Mouse (Mus musculus) frontal cortex, postnatal 36 days (tissue): ENCODE measurements around the gene Kcnk3.

Experiments
- DNase-seq, 2 experiments: peaks; one replicate each; pipeline ENCODE4 v3.0.0; 2022; ENCODE audit warnings: low spot score in 2 of 2

Gene Kcnk3

DNA sequence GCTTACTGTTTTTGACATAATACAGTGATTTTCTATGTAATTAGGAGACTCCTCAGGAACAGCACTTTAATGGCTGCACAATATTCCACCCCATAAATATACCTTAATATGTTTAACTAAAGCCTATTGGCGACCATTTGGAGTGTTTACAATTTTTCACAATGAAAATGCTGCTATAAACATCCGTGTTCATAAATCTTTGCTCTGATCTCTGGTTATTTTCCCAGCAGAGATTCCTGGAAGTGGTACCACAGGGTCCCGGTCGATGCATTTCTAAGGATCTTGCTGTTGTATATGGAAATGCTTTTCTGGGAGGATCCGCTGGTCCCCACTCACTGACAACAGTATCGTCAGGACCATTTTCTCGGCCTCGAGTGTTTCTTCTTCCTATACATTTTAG is 25.3 kb downstream of the Kcnk3 start:
- DNase-seq, result no peak

DNA sequence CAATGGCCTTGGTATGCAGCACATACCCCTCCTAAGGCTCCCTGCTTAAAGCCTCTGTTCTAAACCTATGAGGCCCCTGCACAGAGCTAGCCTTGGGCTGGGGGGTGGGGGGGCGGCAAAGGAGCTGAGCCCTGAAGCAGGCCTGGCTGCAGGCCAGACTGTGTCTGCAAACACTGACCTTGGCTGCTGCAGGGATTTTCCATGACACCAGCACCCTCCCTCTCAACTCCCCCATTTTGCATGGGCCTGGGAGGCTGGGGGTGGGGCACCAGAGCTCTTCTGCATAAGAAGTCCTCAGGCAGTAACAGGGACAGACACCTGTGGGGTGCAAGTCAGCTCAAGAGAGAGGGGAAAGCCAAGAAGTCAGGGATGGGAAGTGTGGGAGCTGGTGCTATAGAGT is 26.3 kb downstream of the Kcnk3 start:
- no peak for DNase-seq

DNA sequence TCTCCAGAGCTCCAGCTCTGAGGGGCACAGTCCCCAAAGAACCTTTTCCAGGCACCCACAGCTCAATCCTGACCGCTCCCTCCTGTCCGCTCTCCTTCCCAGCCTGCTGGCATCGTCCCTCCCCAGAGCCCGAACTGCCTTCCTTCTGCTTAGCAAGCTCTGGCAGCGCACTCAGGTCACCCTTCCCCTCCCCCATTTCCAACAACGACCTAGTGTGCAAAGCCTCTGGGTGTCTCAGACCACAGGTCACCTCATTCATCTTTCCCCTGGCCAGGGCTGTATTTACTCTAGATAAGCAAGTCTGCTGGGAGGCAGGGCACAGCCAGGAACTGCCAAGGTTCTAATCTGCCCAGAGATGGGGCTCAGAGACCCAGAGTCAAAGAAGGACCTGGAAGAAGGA is 27.4 kb downstream of the Kcnk3 start:
- DNase-seq, result no peak

DNA sequence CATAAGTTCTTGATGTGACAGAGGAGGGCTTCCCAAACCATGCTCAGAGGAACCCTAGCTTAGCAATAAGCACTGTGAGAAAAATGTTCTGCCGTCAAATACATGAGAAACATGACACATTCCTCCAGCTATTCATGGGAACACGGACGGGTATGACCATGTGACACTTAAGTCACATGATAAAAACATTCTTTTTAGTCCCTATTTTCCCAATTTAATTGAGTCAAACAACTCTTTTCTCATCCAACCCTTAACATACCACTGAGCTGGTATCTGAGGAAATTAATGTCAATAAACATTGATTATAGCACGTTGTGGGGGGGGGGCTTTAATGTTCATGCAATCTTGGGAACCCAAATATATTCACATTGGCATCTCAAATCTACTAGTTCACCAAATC is 27.8 kb downstream of the Kcnk3 start:
- no peak for DNase-seq

DNA sequence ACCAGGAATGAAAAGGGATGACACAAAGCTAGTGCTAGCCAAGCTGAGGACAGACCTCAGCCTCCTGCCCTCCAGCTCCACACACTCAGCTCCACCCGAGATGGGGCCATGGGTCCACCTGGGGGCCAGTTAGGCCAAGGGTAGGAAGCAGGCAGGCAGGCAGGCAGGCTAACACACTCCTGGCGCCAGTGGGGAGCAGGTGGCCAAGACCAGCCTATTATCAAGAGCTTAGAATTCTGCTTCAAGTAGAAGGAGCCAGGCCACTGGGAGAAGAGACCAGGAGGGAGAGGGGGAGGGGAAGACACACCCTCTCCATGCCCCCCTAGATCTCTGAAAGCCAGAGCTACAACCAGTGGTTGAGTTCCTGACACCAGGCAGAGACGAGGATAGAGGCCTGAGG is 28.7 kb downstream of the Kcnk3 start:
- no peak for DNase-seq

DNA sequence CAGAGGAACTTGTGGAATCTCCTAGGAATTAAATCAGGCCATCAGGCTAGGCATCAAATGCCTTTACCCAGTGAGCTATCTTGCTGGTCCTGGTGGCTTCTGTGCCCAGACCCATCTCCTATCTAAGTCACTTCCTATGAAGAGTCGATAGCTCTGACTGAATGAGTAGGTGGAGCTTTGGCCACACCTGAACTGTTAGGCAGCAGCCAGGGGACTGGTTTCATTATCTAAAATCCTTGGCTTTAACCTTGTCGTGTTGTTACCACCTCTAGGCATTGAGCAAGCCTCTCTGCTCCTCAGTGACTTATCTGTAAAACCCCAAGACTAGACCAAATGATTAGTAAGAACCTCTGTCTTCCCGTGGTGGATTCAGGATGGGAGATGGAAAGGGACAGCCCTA is 29.4 kb downstream of the Kcnk3 start:
- DNase-seq, result no peak

DNA sequence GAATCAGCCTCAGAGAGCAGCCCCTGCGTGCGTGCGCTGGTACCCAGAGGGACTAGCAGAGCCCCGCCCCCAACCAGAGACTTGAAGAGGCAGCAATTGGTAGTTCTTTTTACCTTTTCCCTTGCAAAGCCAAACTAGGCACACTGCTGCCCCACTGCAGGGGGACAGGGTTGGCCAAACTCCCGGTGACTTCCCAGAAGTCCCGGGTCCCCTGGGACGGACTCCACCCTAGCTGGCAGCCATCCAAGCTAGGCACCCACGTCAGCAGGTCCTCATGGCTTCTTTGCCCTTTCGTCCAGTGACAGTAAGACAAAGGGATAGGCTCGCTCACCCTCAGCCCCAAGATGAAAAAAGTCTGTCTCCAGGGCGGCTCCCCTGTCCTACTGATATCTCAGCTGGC is 29.9 kb downstream of the Kcnk3 start:
- no peak for DNase-seq

DNA sequence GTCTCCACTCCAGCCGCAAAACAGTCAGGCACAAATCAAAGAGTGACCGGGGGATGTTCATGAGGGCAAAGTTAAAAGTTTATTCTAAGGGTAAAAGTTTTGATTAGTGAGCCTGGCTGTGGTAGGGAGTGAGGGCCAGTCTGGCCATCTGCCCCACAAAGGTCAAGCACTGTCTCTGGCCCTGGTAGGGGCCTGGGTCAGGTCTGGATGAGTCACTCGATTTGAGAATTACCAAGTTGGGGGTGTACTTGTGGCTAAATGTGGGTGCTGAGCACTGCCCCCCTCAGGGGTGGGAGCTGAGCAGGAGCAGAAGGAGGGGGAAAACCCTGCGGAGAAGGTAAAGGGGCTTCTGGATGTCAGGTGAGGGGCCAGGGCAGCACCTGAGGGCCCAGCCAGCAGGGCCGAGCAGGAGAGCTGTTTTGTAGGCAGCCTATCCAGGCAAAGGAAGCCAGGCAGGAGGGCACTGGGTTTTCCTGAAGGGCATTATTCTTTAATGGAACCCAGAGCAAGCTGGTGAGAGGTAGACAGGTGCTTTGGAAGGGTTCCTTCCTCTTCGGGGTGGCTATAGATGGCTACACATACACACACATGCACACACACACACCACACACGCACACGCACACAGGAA is 30.5 kb downstream of the Kcnk3 start:
- DNase-seq, result no peak

DNA sequence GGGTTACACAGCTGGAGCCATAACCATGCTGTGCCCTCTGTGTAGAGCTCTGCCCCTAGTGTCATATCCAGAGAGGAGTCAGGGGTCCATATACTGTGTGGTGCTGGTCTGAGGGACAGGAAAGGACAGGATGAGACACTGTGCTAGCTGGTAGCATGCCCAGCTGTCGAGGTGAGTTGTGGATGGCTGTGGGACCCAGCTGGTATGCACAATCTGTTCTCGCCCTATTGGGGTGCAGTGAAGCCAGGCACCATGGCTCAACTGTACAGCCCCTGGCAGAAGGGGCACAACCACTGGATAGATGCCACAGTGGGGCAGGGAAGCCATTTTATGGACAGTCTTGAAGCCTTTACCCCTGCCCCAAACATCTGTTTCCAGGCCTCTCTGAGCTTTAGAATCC is 31.2 kb downstream of the Kcnk3 start:
- DNase-seq, result no peak

DNA sequence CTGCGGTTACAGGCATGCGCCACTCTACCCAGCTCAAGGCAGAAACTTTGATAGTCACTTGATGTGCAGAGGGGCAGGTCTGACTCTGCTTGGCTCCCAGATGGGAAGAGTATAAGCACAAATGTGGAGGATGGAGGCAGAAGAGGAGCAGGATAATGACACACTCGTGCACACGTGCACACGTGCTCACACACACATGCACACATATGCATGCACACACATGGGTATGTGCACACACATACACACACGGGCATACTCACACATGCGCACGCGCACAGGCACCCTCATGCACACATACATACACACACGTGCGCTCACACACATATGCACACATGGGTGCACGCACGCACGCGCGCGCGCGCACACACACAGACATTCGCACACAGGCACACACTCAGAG is 32.6 kb downstream of the Kcnk3 start:
- no peak for DNase-seq

DNA sequence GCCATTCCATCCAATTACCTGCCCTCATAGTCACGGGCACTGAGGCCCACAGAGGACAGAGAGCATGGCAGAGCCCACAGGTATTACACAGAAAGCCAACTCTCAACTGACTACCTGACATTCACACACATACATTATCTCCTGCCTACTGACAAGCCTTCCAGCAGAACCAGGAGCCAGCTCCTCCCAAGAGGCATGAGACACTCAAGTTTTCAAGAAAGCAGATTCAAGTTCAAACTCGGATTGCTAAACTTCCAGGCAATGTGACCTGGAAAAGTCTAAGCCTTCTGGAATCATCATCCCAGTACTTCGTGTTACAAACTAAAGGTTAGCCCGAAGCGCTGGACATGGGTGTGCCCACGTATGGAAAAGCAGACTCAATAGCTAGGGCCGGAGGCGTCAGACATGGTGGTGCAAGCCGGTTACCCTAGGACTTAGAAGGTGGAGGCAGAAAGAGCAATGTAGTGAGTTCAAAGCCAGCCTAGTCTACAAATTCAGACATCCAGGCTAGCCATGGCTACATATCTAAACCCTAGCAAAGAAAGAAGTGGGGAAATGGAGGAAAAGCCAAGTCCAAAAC is 33.3 kb downstream of the Kcnk3 start:
- no peak for DNase-seq

DNA sequence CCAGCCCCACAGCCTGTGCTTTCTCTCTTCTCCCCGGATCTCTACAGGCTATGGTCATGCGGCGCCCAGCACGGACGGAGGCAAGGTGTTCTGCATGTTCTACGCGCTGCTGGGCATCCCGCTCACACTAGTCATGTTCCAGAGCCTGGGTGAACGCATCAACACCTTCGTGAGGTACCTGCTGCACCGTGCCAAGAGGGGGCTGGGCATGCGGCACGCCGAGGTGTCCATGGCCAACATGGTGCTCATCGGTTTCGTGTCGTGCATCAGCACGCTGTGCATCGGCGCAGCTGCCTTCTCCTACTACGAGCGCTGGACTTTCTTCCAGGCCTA is 33.8 kb downstream of the Kcnk3 start:
- DNase-seq, result no peak

DNA sequence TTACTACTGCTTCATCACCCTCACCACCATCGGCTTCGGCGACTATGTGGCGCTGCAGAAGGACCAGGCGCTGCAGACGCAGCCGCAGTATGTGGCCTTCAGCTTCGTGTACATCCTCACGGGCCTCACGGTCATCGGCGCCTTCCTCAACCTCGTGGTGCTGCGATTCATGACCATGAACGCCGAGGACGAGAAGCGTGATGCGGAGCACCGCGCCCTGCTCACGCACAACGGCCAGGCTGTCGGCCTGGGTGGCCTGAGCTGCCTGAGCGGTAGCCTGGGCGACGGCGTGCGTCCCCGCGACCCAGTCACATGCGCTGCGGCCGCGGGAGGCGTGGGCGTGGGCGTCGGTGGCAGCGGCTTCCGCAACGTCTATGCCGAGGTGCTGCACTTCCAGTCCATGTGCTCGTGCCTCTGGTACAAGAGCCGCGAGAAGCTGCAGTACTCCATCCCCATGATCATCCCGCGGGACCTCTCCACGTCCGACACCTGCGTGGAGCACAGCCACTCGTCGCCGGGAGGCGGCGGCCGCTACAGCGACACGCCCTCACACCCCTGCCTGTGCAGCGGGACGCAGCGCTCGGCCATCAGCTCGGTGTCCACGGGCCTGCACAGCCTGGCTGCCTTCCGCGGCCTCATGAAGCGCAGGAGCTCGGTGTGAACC is 34.3 kb downstream of the Kcnk3 start:
- no peak for DNase-seq

DNA sequence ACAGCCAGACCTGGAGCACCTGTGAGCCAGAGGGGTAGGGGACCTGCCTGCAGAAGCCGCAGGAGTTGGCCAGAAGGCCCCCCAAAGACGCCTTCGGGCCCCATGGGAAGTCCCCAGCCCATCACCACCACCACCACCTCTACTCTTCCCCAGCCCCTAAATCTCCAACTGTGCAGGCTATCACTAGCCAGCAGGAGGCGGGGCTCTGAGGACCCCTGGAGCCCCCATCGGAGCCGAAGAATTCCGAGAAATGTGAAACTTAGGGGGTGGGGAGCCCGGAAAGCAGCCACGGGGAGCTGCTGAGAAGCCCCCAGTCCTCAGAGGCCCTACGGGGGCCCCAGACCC is 34.8 kb downstream of the Kcnk3 start:
- DNase-seq, result no peak

DNA sequence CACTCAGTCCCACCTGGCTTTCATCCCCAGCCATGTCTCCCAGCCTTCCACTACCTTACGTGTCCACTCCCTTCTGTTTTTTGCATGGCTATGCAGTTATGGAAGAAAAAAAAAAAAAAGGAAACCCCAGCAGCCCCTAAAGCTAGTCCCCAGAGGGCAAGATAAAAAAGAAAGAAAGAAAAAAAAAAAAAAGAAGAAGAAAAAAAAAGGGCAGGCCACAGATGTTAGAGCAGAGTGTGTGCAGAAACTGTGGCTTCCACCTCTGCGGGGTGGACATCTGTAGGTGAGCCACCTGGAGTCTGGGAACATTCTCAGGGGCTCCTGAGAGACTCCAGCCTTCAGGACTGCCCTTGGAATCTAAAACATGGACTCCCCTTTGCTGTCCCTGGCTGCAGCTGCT is 35.4 kb downstream of the Kcnk3 start:
- no peak for DNase-seq

DNA sequence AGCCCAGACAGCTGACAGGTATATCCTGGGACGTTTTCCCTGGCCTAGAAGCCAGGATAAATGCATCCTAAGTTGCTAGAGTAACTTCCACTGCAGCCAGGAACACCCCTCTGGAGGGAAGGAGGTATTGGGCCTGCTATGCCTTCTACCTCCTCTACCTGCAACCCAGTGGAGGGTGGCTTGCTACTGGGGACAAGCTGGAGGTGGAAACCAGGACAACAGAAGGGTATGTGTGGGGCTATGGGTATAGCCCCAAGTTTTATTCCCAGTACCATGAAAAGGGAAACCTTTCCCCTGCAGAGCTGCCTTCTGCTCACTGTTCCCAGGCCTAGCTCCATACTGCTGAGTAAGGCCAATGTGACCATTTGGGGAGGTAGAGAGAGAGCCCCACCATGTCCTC is 36.3 kb downstream of the Kcnk3 start:
- DNase-seq, result no peak

DNA sequence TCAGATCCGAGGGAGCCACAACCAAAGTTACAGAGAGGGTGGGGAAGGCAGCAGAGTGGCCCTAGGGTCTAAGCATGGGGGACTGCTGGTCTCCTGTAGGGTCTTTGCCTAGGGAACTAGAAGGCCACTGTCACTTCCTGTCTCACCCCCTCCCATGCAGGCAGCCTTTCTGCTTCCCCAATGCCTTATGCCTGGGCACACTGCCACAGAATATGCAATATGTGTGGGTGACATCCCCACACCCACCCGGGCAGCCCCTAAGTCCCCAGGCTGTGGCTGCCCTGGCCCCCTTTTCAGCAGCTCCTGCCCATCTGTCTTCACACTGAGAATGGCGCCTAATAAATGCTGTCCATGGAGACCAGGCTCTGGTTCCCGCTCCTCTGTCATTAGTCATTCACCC is 36.9 kb downstream of the Kcnk3 start:
- no peak for DNase-seq

DNA sequence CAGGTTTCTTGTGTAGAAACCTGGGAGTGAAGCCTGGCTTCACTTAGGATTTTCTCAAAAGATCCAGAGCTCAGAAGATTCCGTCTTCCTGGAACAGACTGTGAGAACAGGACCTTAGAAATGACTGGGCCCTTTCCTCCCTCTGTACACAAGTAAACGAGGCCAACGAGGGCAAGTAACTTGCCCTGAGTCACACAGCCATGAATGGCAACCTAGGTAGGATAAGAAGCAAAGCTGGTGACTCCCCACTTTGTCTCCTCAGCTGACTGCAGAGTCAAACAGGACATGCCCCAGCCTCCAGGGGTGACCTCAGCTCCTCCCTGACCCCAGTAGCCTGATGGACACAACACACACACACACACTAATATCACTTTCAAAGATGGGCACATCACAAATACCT is 37.4 kb downstream of the Kcnk3 start:
- DNase-seq, result no peak

DNA sequence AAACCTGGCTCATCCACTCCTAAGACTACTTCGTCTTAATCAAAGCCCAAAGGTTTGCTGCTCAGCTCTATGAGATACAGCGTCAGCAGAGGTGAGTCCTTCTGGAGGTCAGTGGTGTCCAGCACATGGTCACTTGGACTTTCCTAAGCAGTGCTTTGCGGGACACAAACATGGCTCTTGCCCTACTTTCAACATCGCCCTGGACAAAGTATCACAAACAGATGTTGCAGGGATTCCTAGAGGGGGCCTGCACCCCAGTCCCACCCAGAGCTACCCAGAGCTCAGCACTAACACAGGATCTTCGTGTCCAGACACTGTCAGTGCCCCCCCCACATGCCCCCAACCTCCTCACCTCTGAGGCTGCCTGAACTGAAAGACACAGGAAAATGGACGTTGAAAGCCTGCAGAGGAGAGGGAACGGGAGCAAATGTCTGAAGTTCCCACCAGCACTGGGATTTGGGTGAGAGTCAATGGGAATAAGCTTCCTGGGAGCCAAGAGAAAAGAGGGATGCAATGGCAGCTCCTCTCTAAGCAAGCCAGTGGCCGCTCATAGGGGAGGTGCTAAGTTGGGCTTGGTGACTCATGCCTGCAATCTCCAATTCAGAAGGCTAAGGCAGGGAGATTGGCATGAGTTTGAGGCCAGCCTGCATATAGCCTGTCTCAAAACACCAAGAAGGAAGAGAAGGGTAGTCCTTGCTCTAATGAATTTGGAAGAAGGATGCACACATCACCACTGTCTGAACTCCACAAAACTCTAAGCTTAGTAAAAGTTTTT is 38.5 kb downstream of the Kcnk3 start:
- no peak for DNase-seq

DNA sequence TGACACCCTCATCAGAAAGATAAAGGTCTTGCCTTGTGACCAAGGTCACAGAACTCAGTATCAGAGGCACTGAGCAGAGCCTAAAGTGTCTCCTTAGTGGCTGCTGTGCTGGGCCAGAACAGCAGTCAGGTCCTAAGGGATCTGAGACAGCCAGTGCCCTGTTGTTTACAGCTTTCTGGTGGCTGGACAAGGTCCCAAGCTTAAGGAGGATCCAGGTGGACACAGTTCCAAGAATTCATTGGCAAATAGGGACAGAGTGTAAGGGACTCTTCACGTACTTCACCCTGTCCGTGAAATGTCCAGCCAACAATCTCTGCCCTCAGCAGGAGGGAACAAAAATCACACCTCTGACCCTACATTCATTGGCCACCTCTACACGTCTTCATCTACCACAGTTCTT is 40.5 kb downstream of the Kcnk3 start:
- DNase-seq, result no peak

DNA sequence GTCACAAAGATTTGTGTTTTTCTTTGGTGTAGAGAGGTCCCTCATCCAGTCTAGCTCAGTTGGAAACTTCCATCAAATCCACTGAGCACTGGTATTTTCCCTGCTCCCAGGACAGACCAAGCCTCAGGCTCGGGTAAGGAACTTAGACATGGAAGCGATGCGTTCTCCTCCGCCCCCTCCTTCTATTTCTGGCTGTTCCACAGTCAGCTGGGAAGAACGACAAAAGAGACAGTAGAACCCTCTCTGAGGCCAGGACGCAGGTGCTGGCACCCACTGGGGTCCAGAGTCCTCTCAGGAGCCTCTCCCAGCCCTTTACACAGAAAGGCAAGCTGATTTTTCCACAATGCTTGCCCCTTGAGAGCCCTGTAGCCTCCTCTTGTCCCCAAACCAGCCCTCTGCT is 42.4 kb downstream of the Kcnk3 start:
- DNase-seq, result peak; percentile 53 to 66

DNA sequence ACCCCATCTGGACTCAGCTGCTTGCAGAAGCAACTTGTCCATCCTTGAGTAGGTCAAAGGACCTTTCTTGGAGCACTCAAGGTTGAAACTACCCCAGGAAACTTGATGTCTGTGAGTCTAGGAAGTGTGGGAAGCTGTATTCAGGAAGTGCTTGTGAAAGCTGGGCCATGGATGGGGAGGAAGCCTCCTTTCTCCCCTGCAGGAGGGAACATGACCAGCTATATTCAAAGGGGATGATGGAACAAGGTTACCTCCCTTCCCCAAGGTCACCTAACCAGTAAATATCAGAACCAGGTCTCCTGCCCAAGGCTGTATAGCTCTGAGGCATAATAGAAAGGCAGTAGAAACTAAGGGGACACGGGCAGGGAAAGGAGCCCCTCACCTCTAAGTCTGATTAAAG is 44.2 kb downstream of the Kcnk3 start:
- DNase-seq, result no peak

DNA sequence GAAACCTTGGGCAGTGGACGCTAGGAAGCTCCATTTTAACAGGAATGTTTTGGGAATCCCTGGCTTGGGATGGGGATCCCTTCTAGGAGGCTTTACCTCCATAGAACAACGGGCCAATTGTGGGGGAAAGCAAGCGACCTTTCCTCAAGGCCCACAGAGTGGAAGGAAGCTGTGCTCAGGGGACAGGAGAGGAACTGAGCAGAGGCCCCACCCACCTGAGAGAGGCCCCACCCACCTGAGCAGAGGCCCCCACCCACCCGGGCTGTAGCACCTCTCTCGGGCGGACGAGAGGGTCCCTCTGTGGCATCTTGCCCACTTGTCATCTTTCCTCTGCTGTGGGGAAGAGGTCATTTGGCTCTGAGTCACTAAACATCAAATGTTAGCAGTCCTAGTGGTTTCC is 49.0 kb downstream of the Kcnk3 start:
- no peak for DNase-seq
